Mouse (Mus musculus): ENCODE measurements at regions not wholly inside any gene's neighbourhood (a gene's known extent, or its start where the extent isn't known, plus 50 kb on each side); places are given as distances from the start of the nearest gene placed in this dataset.
A peak's percentile ranks its signal among the peaks of the same experiment; 100 is the strongest.

DNA sequence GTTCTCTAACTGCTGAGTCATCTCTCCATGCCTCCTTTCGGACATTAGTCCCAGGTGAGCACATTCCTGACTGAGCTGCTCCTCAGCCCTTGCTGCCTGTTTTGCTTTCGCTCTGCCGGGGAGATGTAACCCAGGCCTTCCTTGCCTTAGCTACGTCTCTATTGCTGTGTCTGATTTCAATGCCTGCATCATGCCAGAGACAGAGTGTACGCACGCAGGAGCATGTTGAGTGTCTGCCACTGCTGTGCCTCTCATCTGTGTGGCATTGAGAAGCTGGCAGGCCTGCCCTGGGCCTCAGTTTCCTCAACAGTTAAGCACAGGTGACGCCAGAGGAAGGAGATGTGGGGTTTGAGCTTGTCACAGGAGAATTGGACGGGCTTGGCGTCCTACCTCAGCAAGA is 55.7 kb upstream of the Eef2kmt start:
- DNase-seq: no peak
- Histone ChIP-seq H3K27me3 (replicated peaks; ENCODE audit: control insufficient read depth, insufficient read depth, low read length) (no peaks in the 10 kb centered on the region; the same call in 1 of the 2 replicates), H3K27ac (ENCODE audit: insufficient read depth, low read depth, low read length) (no peak overlapping the region), H3K36me3 (ENCODE audit: control insufficient read depth, insufficient read depth, low read length) (no peaks in the 10 kb centered on the region), H3K4me3 (ENCODE audit: insufficient read depth, low read depth, low read length) (no peak overlapping the region), H3K4me1 (ENCODE audit: control insufficient read depth, insufficient read depth, low read length) (no peaks in the 10 kb centered on the region)
- 86% methylated on average over 9 of the region's 9 CpGs for WGBS
- TF ChIP-seq POLR2A (IDR thresholded peaks at IDR 0.05; ENCODE audit: low read depth, low read length) (no peak), CTCF (conservative IDR thresholded peaks at IDR 0.05; ENCODE audit: insufficient read depth, insufficient read length, low read depth, low read length) (no peak)

- WGBS: 91% methylated on average over 10 of the region's 10 CpGs
- DNase-seq: no peak
- H3K36me3 ChIP-seq (ENCODE audit: control insufficient read depth, insufficient read depth, low read length): no peaks in the 10 kb centered on the region
- H3K4me1 ChIP-seq (ENCODE audit: control insufficient read depth, insufficient read depth, low read length): no peaks in the 10 kb centered on the region
- TF ChIP-seq CTCF (conservative IDR thresholded peaks at IDR 0.05; ENCODE audit: insufficient read depth, insufficient read length, low read depth, low read length) (no peak), POLR2A (IDR thresholded peaks at IDR 0.05; ENCODE audit: low read depth, low read length) (no peak)
- no peak overlapping the region for H3K4me3 ChIP-seq (ENCODE audit: insufficient read depth, low read depth, low read length)
- H3K27me3 ChIP-seq (replicated peaks; ENCODE audit: control insufficient read depth, insufficient read depth, low read length): no peaks in the 10 kb centered on the region; the same call in 1 of the 2 replicates
- H3K27ac ChIP-seq (ENCODE audit: insufficient read depth, low read depth, low read length): no peak overlapping the region
Measured at GRCm38 (mm10) chr16:5310736-5311135, 55.0 kb upstream of the Eef2kmt start.

GRCm38 (mm10) chr16:5307761-5308160 is 52.0 kb upstream of the Eef2kmt start:
- no peak overlapping the region for H3K4me3 ChIP-seq (ENCODE audit: insufficient read depth, low read depth, low read length)
- H3K4me1 ChIP-seq (ENCODE audit: control insufficient read depth, insufficient read depth, low read length): no peaks in the 10 kb centered on the region
- H3K27ac ChIP-seq (ENCODE audit: insufficient read depth, low read depth, low read length): no peak overlapping the region
- no peak for DNase-seq
- TF ChIP-seq CTCF (conservative IDR thresholded peaks at IDR 0.05; ENCODE audit: insufficient read depth, insufficient read length, low read depth, low read length): no peak
- no peak for TF ChIP-seq POLR2A (IDR thresholded peaks at IDR 0.05; ENCODE audit: low read depth, low read length)
- H3K36me3 ChIP-seq (ENCODE audit: control insufficient read depth, insufficient read depth, low read length): no peaks in the 10 kb centered on the region
- H3K27me3 ChIP-seq (replicated peaks; ENCODE audit: control insufficient read depth, insufficient read depth, low read length): no peaks in the 10 kb centered on the region; the same call in 1 of the 2 replicates
- 86% methylated on average over 7 of the region's 7 CpGs for WGBS

- no peak for TF ChIP-seq CTCF (conservative IDR thresholded peaks at IDR 0.05; ENCODE audit: insufficient read depth, insufficient read length, low read depth, low read length)
- no peak for TF ChIP-seq POLR2A (IDR thresholded peaks at IDR 0.05; ENCODE audit: low read depth, low read length)
- WGBS: 73% methylated on average over 7 of the region's 7 CpGs
- no peak overlapping the region for H3K27ac ChIP-seq (ENCODE audit: insufficient read depth, low read depth, low read length)
- no peaks in the 10 kb centered on the region for H3K4me1 ChIP-seq (ENCODE audit: control insufficient read depth, insufficient read depth, low read length)
- no peak for DNase-seq
- H3K4me3 ChIP-seq (ENCODE audit: insufficient read depth, low read depth, low read length): no peak overlapping the region
- H3K36me3 ChIP-seq (ENCODE audit: control insufficient read depth, insufficient read depth, low read length): no peaks in the 10 kb centered on the region
- H3K27me3 ChIP-seq (replicated peaks; ENCODE audit: control insufficient read depth, insufficient read depth, low read length): no peaks in the 10 kb centered on the region; the same call in 1 of the 2 replicates
Measured at GRCm38 (mm10) chr16:5307249-5307605, 51.4 kb upstream of the Eef2kmt start.

GRCm38 (mm10) chr16:5306588-5307248 is 50.9 kb upstream of the Eef2kmt start:
- no peak overlapping the region for H3K27ac ChIP-seq (ENCODE audit: insufficient read depth, low read depth, low read length)
- peak overlapping the region; percentile 43; the same call in 1 of the 2 replicates for H3K4me3 ChIP-seq (ENCODE audit: insufficient read depth, low read depth, low read length)
- no peaks in the 10 kb centered on the region for H3K4me1 ChIP-seq (ENCODE audit: control insufficient read depth, insufficient read depth, low read length)
- DNase-seq: peak; percentile 87
- 1% methylated on average over 36 of the region's 36 CpGs for WGBS
- H3K27me3 ChIP-seq (replicated peaks; ENCODE audit: control insufficient read depth, insufficient read depth, low read length): no peaks in the 10 kb centered on the region; the same call in 1 of the 2 replicates
- H3K36me3 ChIP-seq (ENCODE audit: control insufficient read depth, insufficient read depth, low read length): no peaks in the 10 kb centered on the region
- TF ChIP-seq POLR2A (IDR thresholded peaks at IDR 0.05; ENCODE audit: low read depth, low read length) (no peak), CTCF (conservative IDR thresholded peaks at IDR 0.05; ENCODE audit: insufficient read depth, insufficient read length, low read depth, low read length) (peak; percentile 89)
